Mouse (Mus musculus) kidney, postnatal 25 days (tissue): ENCODE measurements around the gene Gm867.

Source experiments
- DNase-seq, 2 experiments: peaks; one replicate each; pipeline ENCODE4 v3.0.0; 2021; ENCODE audit warnings: mixed read lengths in 2 of 2

Gm867 gene

DNA sequence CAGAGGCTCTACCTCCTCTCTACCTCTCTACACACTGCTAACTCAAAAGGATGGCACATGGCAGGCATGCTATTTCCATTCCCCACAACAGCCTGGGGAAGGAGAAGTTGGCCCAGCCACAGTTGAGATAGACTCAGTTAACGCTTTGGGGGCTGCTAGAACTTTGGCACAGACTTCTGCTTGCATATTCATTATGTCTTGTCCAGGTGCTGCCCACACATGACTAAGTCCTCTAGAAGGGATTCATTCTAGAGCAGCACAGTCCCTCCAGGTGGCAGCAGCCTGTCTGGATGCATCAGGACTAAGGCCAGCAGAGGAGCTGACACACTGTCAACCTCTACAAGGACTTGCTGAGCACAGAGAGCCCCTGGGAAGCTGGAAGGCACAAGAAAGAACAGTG is 44.3 kb downstream of the Gm867 start:
- no peak for DNase-seq

DNA sequence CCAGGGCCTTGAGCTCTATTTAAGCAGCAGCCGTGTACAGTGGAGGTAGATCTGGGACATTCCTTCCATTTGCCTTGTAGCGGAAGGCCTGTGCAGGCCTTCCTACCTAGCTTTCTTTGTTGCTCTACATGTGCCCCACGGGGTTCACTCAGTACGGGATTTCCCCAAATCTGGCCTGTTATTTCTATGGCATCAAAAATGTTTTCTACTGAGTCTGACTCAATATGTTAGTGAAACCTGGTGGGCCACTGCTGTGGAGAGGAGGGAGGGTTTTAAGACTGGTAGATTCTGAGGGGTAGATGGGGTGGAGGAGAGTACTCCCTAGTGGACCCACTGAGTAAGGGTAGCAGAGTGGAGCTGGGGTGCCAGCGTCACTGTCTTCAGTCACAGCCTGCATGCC is 44.7 kb downstream of the Gm867 start:
- no peak for DNase-seq

DNA sequence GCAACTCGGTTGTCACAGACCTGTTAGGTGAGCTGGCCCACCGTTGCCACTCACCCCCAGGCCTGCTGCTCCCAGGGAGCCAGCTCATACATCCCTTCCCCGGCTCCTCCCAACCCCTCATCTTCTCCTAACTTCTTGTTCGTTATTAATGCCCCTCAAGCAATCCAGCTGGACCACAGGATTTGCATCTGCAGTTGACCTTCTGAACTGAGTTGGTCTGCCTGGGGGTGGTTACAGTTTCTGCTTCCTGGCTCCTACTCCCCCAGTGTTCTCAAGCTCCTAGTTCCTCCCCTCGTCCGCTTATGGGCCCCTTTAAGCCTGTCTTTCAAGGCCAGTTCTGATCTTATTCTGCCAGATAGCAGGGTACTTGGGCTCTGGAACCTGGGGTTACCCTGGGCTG is 45.9 kb downstream of the Gm867 start:
- DNase-seq, result no peak

DNA sequence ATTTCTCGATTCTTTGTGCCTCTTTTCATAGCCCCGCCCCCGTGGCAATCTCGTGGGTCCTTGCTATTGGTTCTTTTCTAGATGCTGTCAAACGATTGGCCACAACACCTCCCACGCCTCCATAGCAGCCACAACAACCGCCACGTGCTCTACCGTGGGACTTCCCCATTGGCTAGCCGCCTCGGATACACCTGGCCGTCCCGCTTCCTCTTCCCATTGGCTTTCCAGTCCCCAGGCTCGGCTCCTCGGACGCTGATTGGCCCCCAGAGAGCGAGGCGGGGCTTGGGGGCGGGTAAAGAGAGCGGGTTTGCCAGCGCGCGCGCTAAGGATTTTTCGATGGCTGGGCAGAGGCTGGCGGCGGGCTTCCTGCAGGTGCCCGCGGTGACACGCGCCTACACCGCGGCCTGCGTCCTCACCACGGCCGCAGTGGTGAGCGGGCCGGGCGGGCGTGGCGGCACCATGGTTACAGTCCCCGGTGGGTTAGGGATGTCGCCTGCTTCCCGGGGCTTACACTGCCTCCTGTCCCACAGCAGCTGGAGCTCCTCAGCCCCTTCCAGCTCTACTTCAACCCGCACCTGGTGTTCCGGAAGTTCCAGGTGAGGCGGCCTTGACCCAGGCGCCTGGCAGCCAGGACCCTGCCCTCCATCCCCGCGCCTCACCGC is 47.3 kb downstream of the Gm867 start, which contains the start of gene Derl3:
Derl3 (plus strand) TSS at position 325 of the 662 bp plus-strand sequence.
- DNase-seq, result peak; percentile 97 to 99

DNA sequence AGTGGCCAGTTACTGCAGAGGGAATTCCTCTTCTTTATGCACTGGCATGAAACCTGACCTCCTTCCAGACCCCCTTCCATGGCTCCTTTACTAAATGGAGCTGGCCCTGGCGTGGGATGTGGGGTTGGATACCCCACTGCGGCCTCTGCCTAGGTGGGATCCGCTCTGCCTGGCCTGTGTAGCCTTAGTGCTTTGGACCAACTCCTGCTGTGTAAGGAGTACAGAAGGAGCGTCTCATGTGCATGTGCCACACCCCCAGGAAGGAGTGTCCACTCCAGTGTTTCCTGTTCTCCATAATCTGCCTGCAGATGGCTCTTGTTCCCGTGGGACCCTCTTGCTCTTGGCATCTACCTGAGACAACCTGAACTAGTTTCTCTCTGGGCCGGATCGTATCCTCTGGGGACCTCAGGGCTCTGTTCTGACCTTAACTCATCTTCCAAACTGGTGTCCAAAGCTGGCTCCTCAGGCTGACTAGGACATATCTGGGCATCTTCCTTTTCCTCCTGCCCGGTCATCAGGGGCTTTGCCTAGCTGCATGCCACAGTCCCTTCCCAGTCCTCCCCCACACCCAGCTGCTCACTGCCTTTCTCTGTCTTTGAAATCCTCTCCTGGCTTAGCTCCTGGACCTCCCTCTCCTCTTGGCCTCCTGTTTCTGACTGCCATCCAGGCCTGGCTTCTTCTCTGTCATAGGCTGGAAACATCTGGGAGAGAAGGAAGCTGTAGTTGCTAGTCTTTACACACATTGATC is 50.9 kb downstream of the Gm867 start:
- DNase-seq, result no peak
